Mouse (Mus musculus) retina, adult 2 months (tissue): Measurements from ENCODE around the gene Mars.
"Not testable (repeated sequence)": the region's sequence is repeated elsewhere in the genome, so short reads cannot be mapped to it uniquely, and the experiment has no call there.

Experiments
- DNase-seq: peaks from one replicate; pipeline ENCODE4 v3.0.0-alpha.2; 2012; ENCODE audit warnings: low read depth, low spot score

The Mars gene

DNA sequence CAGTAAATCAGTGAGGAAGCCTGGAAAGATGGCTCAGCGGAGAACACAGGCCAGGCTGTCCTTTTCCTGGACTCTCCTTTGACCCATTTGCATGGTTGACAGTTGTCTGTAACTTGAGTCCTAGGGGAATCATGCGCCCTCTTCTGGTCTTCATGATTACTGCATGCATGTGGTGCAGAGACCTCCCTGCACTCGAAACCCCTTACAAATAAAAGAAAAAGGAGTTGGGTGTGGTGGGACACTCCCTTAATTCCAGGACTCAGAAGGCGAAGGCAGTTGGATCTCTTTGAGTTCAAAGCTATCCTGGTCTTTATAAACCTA is 730 bp upstream of the Mars start:
- peak; percentile 62 for DNase-seq

- DNase-seq, result no peak
Observed at GRCm38 (mm10) chr10:127310523-127311475, 787 bp downstream of the Mars start.

GRCm38 (mm10) chr10:127309167-127309566 is 2.4 kb downstream of the Mars start:
- DNase-seq, result not testable (repeated sequence)

DNA sequence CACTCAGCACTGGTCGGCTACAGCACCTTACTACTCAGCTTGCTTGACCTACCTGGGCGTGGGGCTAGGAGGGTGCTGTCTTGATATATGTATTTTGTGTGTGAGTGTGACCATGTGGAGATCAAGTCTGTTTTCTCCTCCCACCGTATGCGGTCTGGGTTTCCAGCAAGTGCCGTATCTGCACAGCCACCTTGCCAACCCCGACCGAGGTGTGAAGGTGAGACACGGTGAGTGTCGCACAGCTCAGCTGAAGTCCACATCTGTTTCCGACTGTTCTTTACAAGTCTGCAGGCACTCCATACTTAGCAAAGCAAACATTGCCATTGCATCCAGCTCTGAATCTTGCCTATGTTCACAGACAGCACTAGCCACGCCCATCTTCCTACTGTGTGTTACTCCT is 8.4 kb downstream of the Mars start:
- DNase-seq, result no peak

DNA sequence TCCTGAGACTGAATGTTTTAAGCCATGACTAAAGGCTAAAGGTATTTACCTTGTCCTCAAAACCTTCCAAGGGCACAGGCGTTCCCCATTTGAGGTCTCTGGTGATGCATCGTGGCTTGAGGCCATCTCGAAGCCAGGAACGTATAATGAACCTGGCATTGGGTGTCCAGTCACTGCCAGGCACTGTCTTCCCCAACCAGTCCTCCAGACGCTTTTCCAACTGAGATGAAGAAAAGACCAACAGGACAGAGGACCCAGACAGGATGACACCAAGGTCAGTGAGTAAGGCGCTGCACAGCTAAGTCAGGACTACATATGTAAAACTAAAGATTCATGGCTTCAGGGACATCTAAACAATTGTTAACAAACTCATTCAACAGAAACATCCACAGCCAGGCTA is 11.2 kb downstream of the Mars start:
- DNase-seq, result no peak

- DNase-seq, result no peak
Observed at GRCm38 (mm10) chr10:127297015-127297871, 14.3 kb downstream of the Mars start.

GRCm38 (mm10) chr10:127295986-127296794 is 15.4 kb downstream of the Mars start:
- DNase-seq, result no peak

DNA sequence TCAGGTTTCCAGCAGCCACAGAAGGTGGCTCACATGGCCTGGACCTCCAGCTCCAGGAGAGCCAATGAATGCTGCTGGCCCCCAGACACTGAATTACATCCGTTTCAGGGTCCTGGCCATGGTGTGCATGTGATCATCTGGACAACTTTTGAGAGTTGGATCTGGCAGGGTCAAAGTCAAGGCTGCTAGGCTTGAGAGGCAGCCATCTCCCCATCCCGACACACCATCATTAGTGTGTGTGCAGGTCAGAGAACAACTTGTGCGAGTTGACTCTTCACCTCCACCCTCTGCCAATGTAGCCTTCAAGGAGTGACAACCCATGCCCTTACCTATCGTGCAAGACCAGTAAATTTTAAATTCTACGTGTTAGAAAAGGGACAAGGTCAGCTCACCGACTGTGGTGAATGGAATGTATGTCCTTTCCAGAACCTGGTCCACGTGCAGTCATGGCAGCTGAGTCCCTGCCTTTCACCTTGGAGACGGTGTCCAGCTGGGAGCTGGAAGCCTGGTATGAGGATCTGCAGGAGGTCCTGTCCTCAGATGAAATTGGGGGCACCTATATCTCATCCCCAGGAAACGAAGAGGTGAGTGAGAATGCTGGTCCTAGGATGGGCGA is 16.6 kb downstream of the Mars start:
- DNase-seq, result no peak

- no peak for DNase-seq
Observed at GRCm38 (mm10) chr10:127293590-127294113, 17.9 kb downstream of the Mars start.

GRCm38 (mm10) chr10:127292987-127293538 is 18.5 kb downstream of the Mars start:
- no peak for DNase-seq

DNA sequence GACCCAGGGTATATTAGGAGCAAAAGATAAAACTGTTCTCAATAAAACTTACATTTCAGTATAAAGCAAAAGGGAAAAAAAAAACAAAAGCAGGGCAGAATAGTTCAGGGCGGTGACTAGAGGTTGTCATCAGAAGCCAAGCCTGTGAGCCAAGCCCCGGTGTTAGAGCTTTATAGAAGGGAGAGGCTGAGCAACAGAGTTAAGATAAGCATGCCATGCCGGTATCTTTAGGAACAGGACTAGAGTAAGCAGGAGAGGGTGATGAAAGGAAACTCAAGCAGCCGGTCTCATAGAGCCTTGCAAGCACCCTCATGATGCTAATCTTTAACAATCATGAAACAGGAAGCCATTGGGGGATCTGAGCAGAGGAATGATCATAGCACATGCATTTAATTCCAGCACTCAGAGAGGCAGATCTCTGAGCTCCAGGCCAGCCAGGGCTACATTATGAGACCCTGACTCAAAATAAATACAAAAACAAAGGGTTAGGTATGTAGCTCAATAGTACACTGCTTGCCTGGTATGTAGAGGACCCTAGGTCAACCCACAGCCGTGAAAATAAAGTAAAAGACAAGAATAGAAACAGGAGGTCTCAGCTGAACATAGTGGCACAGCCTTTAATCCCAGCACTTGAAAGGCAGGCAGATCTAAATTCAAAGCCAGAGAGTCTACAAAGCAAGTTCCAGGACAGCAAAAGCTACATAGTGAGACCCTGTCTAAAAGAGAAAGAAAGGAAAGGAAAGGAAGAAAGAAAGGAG is 19.5 kb downstream of the Mars start:
- no peak for DNase-seq

GRCm38 (mm10) chr10:127290930-127291880 is 20.4 kb downstream of the Mars start:
- peak; percentile 26 for DNase-seq

DNA sequence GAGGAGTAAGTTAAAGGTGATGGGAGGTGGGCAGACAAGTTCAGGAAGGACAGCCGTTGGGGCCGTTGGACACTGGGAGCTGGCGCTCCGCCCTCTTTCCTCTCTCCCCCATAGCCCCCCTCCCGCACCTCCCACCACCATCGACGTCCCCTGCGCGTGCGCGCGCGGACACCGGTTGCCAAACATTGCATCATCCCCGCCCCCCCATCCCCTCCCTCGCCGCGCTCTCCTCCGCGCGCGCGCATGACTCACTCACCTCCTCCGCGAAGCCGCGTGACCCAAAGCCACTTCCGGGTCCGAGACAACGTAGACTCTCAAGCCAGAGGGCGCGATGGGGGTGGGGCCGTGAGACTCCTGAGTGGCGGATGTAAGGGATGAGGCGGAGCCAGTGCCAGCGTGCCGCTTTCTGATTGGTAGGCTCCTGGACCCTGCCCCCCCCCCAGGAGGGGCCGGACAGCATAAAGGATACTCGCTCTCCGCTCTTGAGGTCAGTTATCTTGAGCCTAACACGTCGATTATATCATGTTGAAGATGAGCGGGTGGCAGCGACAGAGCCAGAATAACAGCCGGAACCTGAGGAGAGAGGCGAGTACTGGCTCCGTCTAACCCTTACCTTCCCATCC is 21.2 kb downstream of the Mars start:
- DNase-seq, result peak; percentile 100

DNA sequence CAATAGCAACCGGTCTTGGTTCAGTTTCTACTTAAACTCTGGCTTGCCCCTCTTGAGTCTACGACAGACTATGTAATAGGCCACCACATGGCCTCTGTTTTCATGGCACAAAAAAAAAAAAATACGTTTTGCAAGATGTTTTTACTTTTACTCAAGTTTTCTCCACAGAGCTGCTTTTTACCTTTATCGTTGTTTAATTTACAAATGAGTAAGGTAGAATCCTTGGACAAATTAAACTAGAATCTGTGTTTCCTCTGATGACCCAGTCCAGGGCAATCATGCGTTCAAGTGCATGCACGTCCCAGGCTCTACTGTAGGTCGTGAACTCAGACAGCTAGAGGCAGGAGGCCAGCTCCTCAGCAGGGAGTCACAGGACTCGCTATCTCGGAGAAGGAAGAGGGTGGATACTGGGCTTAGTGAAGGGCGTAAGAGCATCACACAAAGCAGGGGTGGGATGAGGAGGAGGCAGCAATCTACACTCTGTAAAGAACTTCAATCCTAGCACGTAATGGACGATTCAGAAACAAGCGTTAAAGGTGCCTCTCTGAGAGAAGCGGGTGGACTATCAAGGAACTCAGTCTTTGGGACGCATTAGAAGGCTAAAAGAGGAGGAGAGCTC is 21.9 kb downstream of the Mars start:
- peak; percentile 46 for DNase-seq

- DNase-seq, result peak; percentile 89
Observed at GRCm38 (mm10) chr10:127288800-127289572, 22.6 kb downstream of the Mars start, which contains the start of gene Mbd6. Mbd6 (minus strand) TSS chr10:127289018.

- DNase-seq, result no peak
Observed at GRCm38 (mm10) chr10:127288328-127288799, 23.2 kb downstream of the Mars start.

DNA sequence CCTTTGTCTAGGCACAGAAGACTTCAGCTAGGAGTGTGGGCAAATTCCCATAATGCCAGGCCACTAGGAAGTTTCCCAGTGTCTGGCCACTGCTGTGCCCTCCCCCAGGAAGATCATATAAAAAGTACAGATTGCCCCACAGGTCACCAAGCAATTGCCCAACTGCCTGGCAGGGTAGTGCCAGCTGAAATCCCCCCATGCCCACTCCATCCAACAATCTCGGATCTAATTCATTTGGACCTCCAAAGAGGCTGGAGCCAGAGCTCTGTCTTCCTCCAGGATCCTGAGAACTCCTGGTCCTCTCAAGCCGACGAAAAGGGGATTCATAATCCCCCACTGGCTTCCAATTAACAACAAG is 23.7 kb downstream of the Mars start:
- no peak for DNase-seq
